Mouse (Mus musculus): ENCODE data around the gene Ppme1. TPM values are rescaled to one million over a fixed set of nuclear protein-coding genes. Genes with fewer than 3 reads are reported as not detected.

Ppme1 gene
- polyA plus RNA-seq, 1 experiment: 46.3 TPM

GRCm38 (mm10) chr7:100312716-100313115 lies 59.4 kb downstream of the Ppme1 start:
- H3K4me3 ChIP-seq (ENCODE audit: extremely low read depth, insufficient read depth, insufficient read length): no peak overlapping the region
- no peaks in the 10 kb centered on the region for H3K36me3 ChIP-seq (ENCODE audit: control insufficient read depth, insufficient read depth, low read length)
- TF ChIP-seq CTCF (IDR thresholded peaks at IDR 0.05; ENCODE audit: extremely low read depth, insufficient read depth, insufficient read length, insufficient replicate concordance): no peak
- no peak for TF ChIP-seq POLR2A (IDR thresholded peaks at IDR 0.05; ENCODE audit: low read depth, low read length)
- WGBS: 75% methylated on average over 4 of the region's 4 CpGs
- H3K27ac ChIP-seq (ENCODE audit: insufficient read depth, low read length): no peak overlapping the region
- no peaks in the 10 kb centered on the region for H3K27me3 ChIP-seq (ENCODE audit: control insufficient read depth, insufficient read depth, low read length)
- no peak for DNase-seq (ENCODE audit: low read depth in 1 of 2, low spot score in 2 of 2)
- H3K4me1 ChIP-seq (ENCODE audit: control insufficient read depth, insufficient read depth, insufficient read length): no peaks in the 10 kb centered on the region

- no peak overlapping the region for H3K4me3 ChIP-seq (ENCODE audit: extremely low read depth, insufficient read depth, insufficient read length)
- H3K36me3 ChIP-seq (ENCODE audit: control insufficient read depth, insufficient read depth, low read length): no peaks in the 10 kb centered on the region
- 31% methylated on average over 12 of the region's 12 CpGs for WGBS
- H3K27ac ChIP-seq (ENCODE audit: insufficient read depth, low read length): no peak overlapping the region
- DNase-seq (ENCODE audit: low read depth in 1 of 2, low spot score in 2 of 2): no peak
- no peaks in the 10 kb centered on the region for H3K4me1 ChIP-seq (ENCODE audit: control insufficient read depth, insufficient read depth, insufficient read length)
- no peaks in the 10 kb centered on the region for H3K27me3 ChIP-seq (ENCODE audit: control insufficient read depth, insufficient read depth, low read length)
- TF ChIP-seq POLR2A (IDR thresholded peaks at IDR 0.05; ENCODE audit: low read depth, low read length) (no peak), CTCF (IDR thresholded peaks at IDR 0.05; ENCODE audit: extremely low read depth, insufficient read depth, insufficient read length, insufficient replicate concordance) (no peak)
Measured at GRCm38 (mm10) chr7:100310290-100310689, 61.8 kb downstream of the Ppme1 start.

- Histone ChIP-seq H3K27ac (ENCODE audit: insufficient read depth, low read length) (no peak overlapping the region), H3K4me1 (ENCODE audit: control insufficient read depth, insufficient read depth, insufficient read length) (no peaks in the 10 kb centered on the region), H3K27me3 (ENCODE audit: control insufficient read depth, insufficient read depth, low read length) (no peaks in the 10 kb centered on the region), H3K4me3 (ENCODE audit: extremely low read depth, insufficient read depth, insufficient read length) (no peak overlapping the region), H3K36me3 (ENCODE audit: control insufficient read depth, insufficient read depth, low read length) (no peaks in the 10 kb centered on the region)
- WGBS: 75% methylated on average over 6 of the region's 6 CpGs
- TF ChIP-seq CTCF (IDR thresholded peaks at IDR 0.05; ENCODE audit: extremely low read depth, insufficient read depth, insufficient read length, insufficient replicate concordance) (no peak), POLR2A (IDR thresholded peaks at IDR 0.05; ENCODE audit: low read depth, low read length) (no peak)
- no peak for DNase-seq (ENCODE audit: low read depth in 1 of 2, low spot score in 2 of 2)
Measured at GRCm38 (mm10) chr7:100309679-100310078, 62.4 kb downstream of the Ppme1 start.

GRCm38 (mm10) chr7:100309216-100309615 lies 62.9 kb downstream of the Ppme1 start:
- DNase-seq (ENCODE audit: low read depth in 1 of 2, low spot score in 2 of 2): no peak
- Histone ChIP-seq H3K36me3 (ENCODE audit: control insufficient read depth, insufficient read depth, low read length) (no peaks in the 10 kb centered on the region), H3K27me3 (ENCODE audit: control insufficient read depth, insufficient read depth, low read length) (no peaks in the 10 kb centered on the region), H3K27ac (ENCODE audit: insufficient read depth, low read length) (no peak overlapping the region), H3K4me3 (ENCODE audit: extremely low read depth, insufficient read depth, insufficient read length) (no peak overlapping the region), H3K4me1 (ENCODE audit: control insufficient read depth, insufficient read depth, insufficient read length) (no peaks in the 10 kb centered on the region)
- WGBS: 85% methylated on average over 1 of the region's 1 CpGs
- TF ChIP-seq POLR2A (IDR thresholded peaks at IDR 0.05; ENCODE audit: low read depth, low read length): no peak
- no peak for TF ChIP-seq CTCF (IDR thresholded peaks at IDR 0.05; ENCODE audit: extremely low read depth, insufficient read depth, insufficient read length, insufficient replicate concordance)

- 80% methylated on average over 4 of the region's 6 CpGs for WGBS
Measured at GRCm38 (mm10) chr7:100307872-100308653, 64.0 kb downstream of the Ppme1 start.

GRCm38 (mm10) chr7:100305894-100306293 lies 66.2 kb downstream of the Ppme1 start:
- Histone ChIP-seq H3K4me3 (ENCODE audit: extremely low read depth, insufficient read depth, insufficient read length) (no peak overlapping the region), H3K36me3 (ENCODE audit: control insufficient read depth, insufficient read depth, low read length) (no peaks in the 10 kb centered on the region), H3K27me3 (ENCODE audit: control insufficient read depth, insufficient read depth, low read length) (no peaks in the 10 kb centered on the region), H3K27ac (ENCODE audit: insufficient read depth, low read length) (no peak overlapping the region), H3K4me1 (ENCODE audit: control insufficient read depth, insufficient read depth, insufficient read length) (no peaks in the 10 kb centered on the region)
- DNase-seq (ENCODE audit: low read depth in 1 of 2, low spot score in 2 of 2): no peak
- TF ChIP-seq CTCF (IDR thresholded peaks at IDR 0.05; ENCODE audit: extremely low read depth, insufficient read depth, insufficient read length, insufficient replicate concordance): no peak
- TF ChIP-seq POLR2A (IDR thresholded peaks at IDR 0.05; ENCODE audit: low read depth, low read length): no peak
- 87% methylated on average over 9 of the region's 9 CpGs for WGBS

More at GRCm38 (mm10) chr7:100307872-100308653, 64.0 kb downstream of the Ppme1 start:
- Histone ChIP-seq H3K4me1 (ENCODE audit: control insufficient read depth, insufficient read depth, insufficient read length) (no peaks in the 10 kb centered on the region), H3K27ac (ENCODE audit: insufficient read depth, low read length) (no peak overlapping the region), H3K36me3 (ENCODE audit: control insufficient read depth, insufficient read depth, low read length) (no peaks in the 10 kb centered on the region), H3K27me3 (ENCODE audit: control insufficient read depth, insufficient read depth, low read length) (no peaks in the 10 kb centered on the region), H3K4me3 (ENCODE audit: extremely low read depth, insufficient read depth, insufficient read length) (no peak overlapping the region)
- no peak for DNase-seq (ENCODE audit: low read depth in 1 of 2, low spot score in 2 of 2)
- no peak for TF ChIP-seq POLR2A (IDR thresholded peaks at IDR 0.05; ENCODE audit: low read depth, low read length)

GRCm38 (mm10) chr7:100302316-100302715 lies 69.8 kb downstream of the Ppme1 start:
- DNase-seq (ENCODE audit: low read depth in 1 of 2, low spot score in 2 of 2): no peak
- no peaks in the 10 kb centered on the region for H3K36me3 ChIP-seq (ENCODE audit: control insufficient read depth, insufficient read depth, low read length)
- 84% methylated on average over 4 of the region's 4 CpGs for WGBS
- TF ChIP-seq POLR2A (IDR thresholded peaks at IDR 0.05; ENCODE audit: low read depth, low read length): no peak
- TF ChIP-seq CTCF (IDR thresholded peaks at IDR 0.05; ENCODE audit: extremely low read depth, insufficient read depth, insufficient read length, insufficient replicate concordance): no peak
- no peak overlapping the region for H3K4me3 ChIP-seq (ENCODE audit: extremely low read depth, insufficient read depth, insufficient read length)
- H3K4me1 ChIP-seq (ENCODE audit: control insufficient read depth, insufficient read depth, insufficient read length): no peaks in the 10 kb centered on the region
- no peaks in the 10 kb centered on the region for H3K27me3 ChIP-seq (ENCODE audit: control insufficient read depth, insufficient read depth, low read length)
- no peak overlapping the region for H3K27ac ChIP-seq (ENCODE audit: insufficient read depth, low read length)
